Mouse (Mus musculus) thymus, postnatal 25 days (tissue): ENCODE measurements around the gene Msrb1.
A peak's percentile ranks its signal among the peaks of the same experiment; 100 is the strongest.

ENCODE experiments used
- DNase-seq: peaks from one replicate; pipeline ENCODE4 v3.0.0; 2022

The Msrb1 gene

DNA sequence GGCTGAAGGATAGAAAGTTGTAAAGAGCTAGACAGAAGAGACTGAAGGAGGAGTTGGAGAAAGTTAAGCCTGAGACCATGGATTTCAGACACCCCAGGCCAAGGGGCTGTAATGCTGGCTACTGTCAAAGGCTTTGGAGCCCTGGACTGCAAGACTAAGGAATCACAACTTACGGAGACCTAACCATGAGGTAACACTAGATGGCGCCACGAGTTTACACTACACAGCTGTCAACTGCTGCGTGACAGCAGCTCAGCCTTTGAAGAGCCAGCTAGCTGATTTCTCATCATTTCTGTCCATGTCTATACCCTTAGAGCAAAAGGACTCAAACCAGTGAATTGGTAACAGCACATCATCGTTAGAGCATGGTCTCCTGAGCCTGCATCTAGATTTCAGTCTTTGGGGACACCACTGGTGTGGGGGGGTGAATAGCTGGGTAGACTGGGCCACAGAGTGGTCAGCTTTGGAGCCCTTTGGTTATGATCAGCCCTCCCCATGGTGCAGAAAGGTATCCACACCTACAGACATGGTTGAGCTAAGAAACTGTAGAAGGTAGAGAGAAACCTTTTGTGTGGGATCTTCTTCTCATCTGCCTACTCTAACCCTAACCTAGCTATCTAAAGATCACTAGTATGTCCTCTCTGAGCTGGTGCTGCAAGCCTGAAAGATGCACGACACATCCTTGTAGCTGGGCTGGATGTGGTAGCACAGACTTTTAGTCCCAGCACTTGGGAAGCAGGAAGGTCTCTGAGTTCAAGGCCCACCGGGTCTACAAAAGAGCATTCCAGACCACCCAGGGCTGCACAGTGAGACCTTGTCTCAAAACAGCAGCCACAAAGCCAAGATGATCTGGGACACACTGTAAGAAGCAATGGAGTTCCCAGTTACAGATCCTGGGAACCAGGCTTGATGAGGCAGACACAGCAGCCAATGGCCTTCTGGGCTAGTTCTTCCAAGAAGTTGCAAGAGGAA lies 9.4 kb downstream of the Msrb1 start:
- peak; percentile 80 for DNase-seq

GRCm38 (mm10) chr17:24746986-24747385 lies 10.5 kb downstream of the Msrb1 start:
- DNase-seq = no peak

- DNase-seq = no peak
Measured at GRCm38 (mm10) chr17:24751528-24751927, 15.1 kb downstream of the Msrb1 start.

GRCm38 (mm10) chr17:24752415-24753394 lies 16.3 kb downstream of the Msrb1 start, which contains the start of gene Hs3st6:
TSS of gene Hs3st6 (plus strand) at chr17:24752988.
- DNase-seq = peak; percentile 11

- no peak for DNase-seq
Measured at GRCm38 (mm10) chr17:24757394-24757793, 21.0 kb downstream of the Msrb1 start.

DNA sequence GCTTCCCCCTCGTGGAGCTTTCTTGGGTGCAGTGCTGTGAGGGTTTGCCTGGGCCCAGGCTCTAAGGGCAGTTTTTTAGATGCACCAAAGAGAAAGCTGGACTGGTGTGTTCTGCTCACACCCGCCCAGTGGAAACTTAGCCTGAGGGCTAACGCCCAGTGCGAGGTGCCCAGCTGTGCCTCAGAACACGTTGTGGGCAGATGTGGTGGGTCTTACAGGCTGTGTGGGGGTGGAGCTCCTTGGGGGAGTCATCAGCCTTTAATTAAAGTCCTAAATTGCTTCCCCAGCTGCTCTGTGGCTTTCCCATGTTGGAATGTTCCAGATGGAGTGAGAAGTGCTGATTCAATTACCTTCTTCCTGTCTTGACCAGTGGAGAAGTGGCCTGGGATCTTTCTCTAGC lies 24.7 kb downstream of the Msrb1 start:
- no peak for DNase-seq

- no peak for DNase-seq
Measured at GRCm38 (mm10) chr17:24765016-24765905, 28.8 kb downstream of the Msrb1 start.

- no peak for DNase-seq
Measured at GRCm38 (mm10) chr17:24766266-24766875, 29.9 kb downstream of the Msrb1 start.

DNA sequence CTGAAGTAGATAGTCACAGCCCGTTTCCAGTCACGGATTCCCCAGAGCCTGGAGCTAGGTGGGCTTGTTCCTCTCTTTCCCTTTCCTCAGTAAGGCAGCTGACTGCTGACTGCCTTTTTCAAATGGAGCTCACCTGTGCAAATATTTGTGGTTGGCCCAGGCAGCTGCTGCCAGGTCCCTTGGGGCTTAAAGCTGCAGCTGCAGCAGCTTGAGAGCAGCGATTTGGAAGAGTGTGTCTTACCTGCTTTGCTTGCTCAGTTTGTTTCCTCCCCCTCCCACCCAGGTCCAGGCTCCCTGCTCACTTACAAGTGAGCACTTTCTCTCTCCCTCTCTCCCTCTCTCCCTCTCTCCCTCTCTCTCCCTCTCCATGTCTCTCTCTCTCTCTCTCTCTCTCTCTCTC lies 32.7 kb downstream of the Msrb1 start:
- DNase-seq = no peak

GRCm38 (mm10) chr17:24773241-24773640 lies 36.8 kb downstream of the Msrb1 start:
- DNase-seq = no peak

DNA sequence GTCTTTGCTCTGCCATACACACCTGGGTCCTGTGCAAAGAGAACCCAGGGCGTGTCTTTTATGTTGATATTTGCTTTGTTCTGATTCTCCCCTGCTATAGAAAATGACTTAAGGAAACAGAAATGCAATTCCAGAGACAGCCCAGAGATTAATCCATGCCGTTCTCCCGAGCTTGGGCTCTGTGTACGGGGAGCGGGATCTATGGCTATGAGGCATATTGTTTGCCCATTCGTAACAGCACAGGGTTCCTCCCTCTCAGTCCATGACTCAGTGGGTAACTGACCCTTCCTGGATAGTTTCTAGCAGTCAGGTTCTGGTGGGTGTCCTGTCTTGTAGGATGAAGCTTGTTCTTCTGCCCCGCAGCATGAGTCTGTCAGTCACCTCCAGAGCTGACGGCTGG lies 38.7 kb downstream of the Msrb1 start:
- no peak for DNase-seq

DNA sequence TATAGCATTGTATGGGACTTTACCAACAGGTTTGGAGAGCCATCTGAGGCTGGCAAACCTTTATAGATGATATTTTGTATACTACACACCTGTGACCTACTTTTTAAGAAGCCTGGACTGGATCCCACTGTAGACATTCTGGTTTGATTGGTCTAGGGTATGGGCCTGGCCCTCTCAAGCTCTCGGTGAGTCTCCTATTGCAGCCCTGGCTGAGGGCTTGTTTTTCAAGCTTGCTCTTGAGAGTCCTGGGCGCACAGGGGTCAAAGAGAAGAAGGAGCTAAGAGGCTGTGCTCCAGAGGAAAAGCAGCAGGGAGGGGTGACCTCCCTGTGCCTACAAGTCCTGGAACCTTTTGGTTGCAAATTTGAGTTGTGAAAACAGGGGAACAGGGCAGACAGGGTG lies 40.6 kb downstream of the Msrb1 start:
- DNase-seq = no peak

DNA sequence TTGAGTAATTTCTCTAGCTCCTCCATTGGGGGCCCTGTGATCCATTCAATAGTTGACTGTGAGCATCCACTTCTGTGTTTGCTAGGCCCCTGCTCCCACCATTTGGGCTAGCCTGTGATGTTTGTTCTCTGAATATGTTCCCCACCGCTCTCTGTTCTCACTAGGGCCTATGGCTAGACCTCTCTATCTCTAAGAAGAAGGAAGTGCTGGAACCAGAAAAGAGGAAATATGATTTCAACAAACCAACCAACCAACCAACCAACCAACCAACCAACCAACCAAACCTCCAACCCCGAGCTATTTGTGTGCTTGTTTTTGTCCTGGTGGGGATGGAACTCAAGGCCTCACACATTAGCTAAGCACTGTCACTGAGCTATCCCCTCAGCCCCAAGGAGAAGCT lies 44.4 kb downstream of the Msrb1 start:
- DNase-seq = no peak

DNA sequence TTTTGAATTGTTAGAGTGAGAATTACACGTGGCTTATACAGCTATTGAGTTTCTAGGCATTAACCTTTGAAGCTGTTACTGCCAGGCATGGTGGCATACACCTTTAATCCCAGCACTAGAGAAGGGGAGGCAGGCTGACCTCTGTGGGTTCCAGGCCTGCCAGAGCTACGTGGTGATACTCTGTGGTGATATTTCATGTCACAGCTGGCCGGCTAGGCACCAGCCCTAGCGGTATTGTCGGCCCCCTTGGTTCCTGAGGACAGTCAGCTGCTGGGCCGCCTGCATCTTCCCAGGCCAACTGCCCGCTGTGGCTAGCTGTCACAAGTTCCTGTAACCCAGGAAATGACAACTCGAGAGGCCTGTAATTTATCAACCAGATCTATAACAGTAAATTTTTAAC lies 55.7 kb downstream of the Msrb1 start:
- no peak for DNase-seq
